Mouse (Mus musculus): ENCODE measurements around the gene Tmem33. TPM values are rescaled to one million over a fixed set of nuclear protein-coding genes. Genes with fewer than 3 reads are reported as not detected.

The Tmem33 gene
- total RNA-seq, 2 experiments from 2014 or later, result 83.7 to 86.8 TPM

- intact Hi-C loops (cut with DNase I), result no loop called here
- DNase-seq (ENCODE audit: low spot score in 2 of 2), result no peak
Observed at GRCm38 (mm10) chr5:67307659-67308222, 47.4 kb downstream of the Tmem33 start.

DNA sequence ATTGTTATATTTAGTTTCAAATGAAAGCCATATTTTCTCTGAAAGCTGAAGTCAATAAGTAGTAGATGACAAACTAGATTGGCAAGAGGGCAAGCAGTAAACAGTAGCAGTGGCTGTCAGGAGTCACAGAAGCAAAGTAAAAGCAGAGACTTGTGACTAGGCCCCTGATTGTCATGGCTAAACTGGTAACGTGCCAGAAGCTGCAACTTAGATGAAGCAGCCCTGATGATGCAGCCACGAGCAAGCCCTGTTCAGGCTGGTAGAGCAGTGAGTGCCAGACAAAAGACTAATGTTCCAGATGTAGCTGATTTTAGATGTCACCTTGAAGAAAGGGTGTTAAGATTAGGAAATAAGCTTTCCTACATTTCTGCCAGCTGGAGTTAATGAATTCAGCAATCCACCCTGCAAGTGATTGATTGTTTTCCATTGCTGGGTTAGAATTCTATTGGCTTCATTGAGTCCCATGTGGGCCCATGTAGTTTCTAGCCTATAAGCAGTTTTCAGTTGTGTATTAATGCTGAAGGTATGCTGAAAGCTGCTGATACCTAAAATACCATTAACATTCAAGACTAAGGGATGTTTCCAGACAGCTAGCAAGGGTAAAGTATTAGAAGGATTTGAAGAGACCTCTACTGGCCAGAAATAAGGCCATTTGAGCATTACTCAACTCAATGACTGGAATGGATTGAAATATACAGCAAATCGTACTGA lies 51.6 kb downstream of the Tmem33 start:
- intact Hi-C loops (cut with DNase I), result no loop called here
- DNase-seq (ENCODE audit: low spot score in 2 of 2), result no peak

DNA sequence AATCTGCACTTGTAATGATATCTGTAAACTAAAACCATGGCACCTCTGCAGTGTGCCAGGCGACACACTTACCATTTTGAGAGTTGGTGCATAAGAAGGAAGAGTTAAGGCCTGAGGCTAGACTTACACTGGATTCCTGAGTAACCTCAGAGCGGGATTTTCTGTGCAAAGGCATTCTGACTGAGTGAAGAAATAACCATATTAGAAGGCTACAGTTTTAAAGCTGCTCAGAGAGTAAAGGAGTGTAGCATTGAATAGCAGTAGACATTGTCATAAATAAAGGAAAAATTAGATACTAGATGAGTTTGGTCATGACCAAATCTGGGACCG lies 52.1 kb downstream of the Tmem33 start:
- no peak for DNase-seq (ENCODE audit: low spot score in 2 of 2)
- intact Hi-C loops (cut with DNase I), result no loop called here

DNA sequence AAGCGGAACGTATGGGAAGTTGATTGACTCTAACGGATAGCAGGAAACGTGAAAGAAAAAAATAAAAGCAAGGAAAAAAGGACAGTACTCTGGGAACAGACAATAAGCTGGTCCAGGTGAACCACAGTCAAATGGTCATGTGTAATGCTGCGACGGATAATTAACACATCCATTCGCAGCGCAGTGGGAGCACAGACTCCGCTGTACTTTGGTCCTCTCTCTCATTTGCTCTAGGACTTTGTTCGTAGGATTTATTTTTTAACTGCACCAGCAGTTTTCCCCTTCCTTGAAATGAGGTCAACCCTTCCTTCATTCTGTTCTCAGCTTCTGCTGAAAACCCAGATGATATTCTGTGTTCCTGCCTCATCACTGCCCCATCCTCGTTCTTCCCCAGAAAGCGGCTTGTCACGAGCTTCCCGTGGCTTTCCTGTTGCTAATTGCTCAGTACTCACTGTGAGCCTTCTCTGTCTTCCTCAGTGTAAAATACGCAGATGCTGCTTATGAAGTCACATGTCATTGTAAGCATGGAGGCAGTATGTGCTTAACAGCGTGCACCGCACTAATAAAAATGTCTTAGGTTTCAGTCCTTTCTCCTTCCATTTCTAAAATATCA lies 61.4 kb downstream of the Tmem33 start:
- no peak for DNase-seq (ENCODE audit: low spot score in 2 of 2)

GRCm38 (mm10) chr5:67324032-67324431 lies 63.7 kb downstream of the Tmem33 start:
- DNase-seq (ENCODE audit: low spot score in 2 of 2), result no peak
- intact Hi-C loops (cut with DNase I), result no loop called here

More for the DNA sequence above, 61.4 kb downstream of the Tmem33 start:
- intact Hi-C loops (cut with DNase I), result no loop called here

DNA sequence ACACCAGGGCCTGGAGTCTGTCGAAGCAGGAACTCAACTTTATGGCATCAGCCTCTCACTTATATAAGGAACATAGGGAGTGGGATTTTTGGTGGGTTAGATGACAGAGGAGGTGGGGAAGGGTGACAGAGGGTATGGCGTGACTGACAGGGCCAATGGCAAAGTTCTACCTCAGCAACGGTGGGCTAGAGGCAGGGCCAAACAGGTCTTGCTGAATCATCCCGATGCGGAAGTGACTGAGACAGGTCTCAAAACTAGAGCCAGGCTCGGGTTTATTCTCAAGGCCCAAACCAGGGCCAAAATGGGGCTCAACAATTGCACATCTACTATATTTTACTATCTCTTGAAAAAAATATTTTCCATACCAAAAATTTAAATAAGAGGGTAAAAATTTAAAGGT lies 80.4 kb downstream of the Tmem33 start:
- DNase-seq (ENCODE audit: low spot score in 2 of 2), result no peak
- intact Hi-C loops (cut with DNase I), result no loop called here

Other genes starting within 250 kb of the Tmem33 start
- not detected for gene Phox2b, start 161.3 kb upstream of the Tmem33 start, total RNA-seq (2021)
- gene Slc30a9, start 46.4 kb downstream of the Tmem33 start, total RNA-seq (2021), result 100 to 1,000 TPM; 191 to 200 TPM
- gene Bend4, start 167.7 kb downstream of the Tmem33 start, total RNA-seq (2021), result 1 to 10 TPM; 8.6 to 8.8 TPM

All from left cerebral cortex, postnatal 14 days (tissue).